Mouse (Mus musculus) CH12.LX (cell line): Measurements from ENCODE around the gene Arl5c.

ENCODE experiments used
- CTCF ChIP-seq, 2 experiments: IDR thresholded peaks in 1 of 2; conservative IDR thresholded peaks in 1 of 2; 2 replicates each; pipeline ENCODE4 v1.5.1; 2011 to 2012; ENCODE audit warnings: low read depth in 2 of 2, low read length in 2 of 2, improper control_type of control experiment in 1 of 2, inconsistent platforms in 1 of 2, mild to moderate bottlenecking in 1 of 2, moderate library complexity in 1 of 2
- EP300 ChIP-seq: IDR thresholded peaks from 2 replicates; pipeline ENCODE4 v1.6.1; 2011; ENCODE audit warnings: low read length, improper control_type of control experiment
- MYC ChIP-seq: IDR thresholded peaks from 2 replicates; pipeline ENCODE4 v1.6.1; 2011; ENCODE audit warnings: low read depth, mild to moderate bottlenecking, improper control_type of control experiment, low read length
- TCF12 ChIP-seq: IDR thresholded peaks from 2 replicates; pipeline ENCODE4 v1.6.1; 2014; ENCODE audit warnings: low read depth, mild to moderate bottlenecking, inconsistent platforms, low read length, improper control_type of control experiment
- ZKSCAN1 ChIP-seq: IDR thresholded peaks from 2 replicates; pipeline ENCODE4 v1.6.1; 2012; ENCODE audit warnings: low read depth, inconsistent platforms, low read length, improper control_type of control experiment, borderline replicate concordance

- peak; percentile 74 for TF ChIP-seq TCF12
- TF ChIP-seq CTCF (conservative IDR thresholded peaks at IDR 0.05 in 1 of 2, IDR thresholded peaks at IDR 0.05 in 1 of 2; ENCODE audit: low read depth in 2 of 2, low read length in 2 of 2), result peak; percentile 50 to 99
- no peak for TF ChIP-seq ZKSCAN1
- TF ChIP-seq MYC, result peak; percentile 78
- TF ChIP-seq EP300, result no peak
Measured at GRCm38 (mm10) chr11:97987551-97988526, 8.1 kb downstream of the Arl5c start.
